Mouse (Mus musculus) forebrain, embryonic 10.5 days (tissue): ENCODE measurements around the gene Srsf2. TPM values are rescaled to one million over a fixed set of nuclear protein-coding genes. Genes with fewer than 3 reads are reported as not detected.
"Not testable (repeated sequence)": the region's sequence is repeated elsewhere in the genome, so short reads cannot be mapped to it uniquely, and the experiment has no call there.

ENCODE experiments used
- DNase-seq: peaks from one replicate; pipeline ENCODE4 v3.0.0-alpha.2; 2017; ENCODE audit warnings: low spot score; ENCODE audit errors: extremely low spot score
- H3K27ac ChIP-seq: fragments of 300-500 bp; sonication (generic); 2 replicates; pipeline ENCODE4 v1.5.1; 2016; ENCODE audit warnings: mild to moderate bottlenecking
- H3K27me3 ChIP-seq: fragments of 300-500 bp; sonication (generic); 2 replicates; pipeline ENCODE4 v1.6.1; 2016; ENCODE audit warnings: mild to moderate bottlenecking; ENCODE audit not compliant: poor library complexity, severe bottlenecking
- H3K36me3 ChIP-seq: fragments of 300-500 bp; sonication (generic); replicated peaks from 2 replicates; pipeline ENCODE4 v1.6.1; 2016; ENCODE audit warnings: mild to moderate bottlenecking, moderate library complexity
- H3K4me1 ChIP-seq: fragments of 300-500 bp; sonication (generic); 2 replicates; pipeline ENCODE4 v1.6.1; 2016
- H3K4me3 ChIP-seq: fragments of 300-500 bp; sonication (generic); 2 replicates; pipeline ENCODE4 v1.5.1; 2016; ENCODE audit warnings: mild to moderate bottlenecking, moderate library complexity
- H3K9me3 ChIP-seq: fragments of 300-500 bp; sonication (generic); 2 replicates; pipeline ENCODE4 v1.6.1; 2016; ENCODE audit warnings: mild to moderate bottlenecking, moderate library complexity
- WGBS: fragments of 180-500 bp; shearing (Covaris S2); methylation state at CpG from one replicate; pipeline ENCODE4 v1.1.7; 2016; 5-methylcytosine and 5-hydroxymethylcytosine counted together
- polyA plus RNA-seq: library from polyadenylated mRNA; unstranded; fragments of >200 nt; fragmentation: Nextera tagmentation; extraction: Ambion mirVana; gene quantifications from 2 replicates; pipeline ENCODE4 v1.2.1, GENCODE M21; 2016

The Srsf2 gene
- polyA plus RNA-seq, 1 experiment from 2014 or later: 901 TPM

DNA sequence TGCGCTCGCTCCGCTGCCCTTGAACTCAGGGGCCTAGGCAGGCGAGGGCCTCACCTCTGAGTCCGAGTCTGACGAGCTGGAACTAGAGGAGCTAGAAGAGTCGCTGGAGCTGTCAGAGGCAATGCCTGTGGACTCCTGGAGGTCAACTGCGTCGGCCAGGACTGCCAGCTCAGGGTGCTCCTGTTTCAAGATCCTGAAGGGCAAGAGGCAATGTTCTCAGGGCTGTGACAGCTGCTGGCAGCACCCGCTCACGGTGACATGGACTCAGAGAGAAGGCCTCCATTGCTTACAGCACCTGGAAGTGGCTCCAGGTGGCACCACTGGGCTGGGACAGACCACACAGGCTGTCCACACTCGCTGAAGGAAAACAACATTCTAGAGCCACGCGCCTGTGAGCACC, 14.0 kb downstream of the Srsf2 start:
- no peak for DNase-seq
- Histone ChIP-seq H3K9me3 (no peaks in the 10 kb centered on the region), H3K4me3 (no peak overlapping the region), H3K4me1 (peaks cover 44% of the 10 kb centered on the region), H3K36me3 (peaks cover 77% of the 10 kb centered on the region), H3K27ac (no peak overlapping the region), H3K27me3 (no peaks in the 10 kb centered on the region)
- WGBS: 92% methylated on average over 14 of the region's 14 CpGs

DNA sequence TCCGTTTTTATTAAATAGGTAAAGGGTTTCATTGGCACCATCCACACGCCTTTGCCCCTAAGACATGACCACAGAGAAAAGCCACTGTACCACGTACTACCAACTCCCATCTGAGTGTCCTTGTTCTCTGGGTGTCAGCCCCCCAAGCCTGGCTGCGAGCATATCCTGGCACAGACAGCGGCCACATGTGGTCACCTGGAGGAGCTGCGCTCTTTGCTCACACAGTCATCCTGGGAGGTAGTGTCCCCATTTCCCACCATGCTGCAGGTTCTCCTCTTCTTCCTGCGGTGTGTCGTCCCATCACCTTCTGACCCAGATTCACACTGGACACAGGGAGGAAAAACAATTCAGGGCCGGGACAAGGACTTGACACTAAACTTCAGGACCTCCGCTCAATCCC, 15.5 kb downstream of the Srsf2 start:
- no peaks in the 10 kb centered on the region for H3K9me3 ChIP-seq
- H3K4me3 ChIP-seq: 0 out of 2 replicates have a peak overlapping the region, but pooled peaks have one; percentile 6
- no peak overlapping the region for H3K27ac ChIP-seq
- no peaks in the 10 kb centered on the region for H3K27me3 ChIP-seq
- H3K4me1 ChIP-seq: peaks cover 50% of the 10 kb centered on the region
- 95% methylated on average over 10 of the region's 10 CpGs for WGBS
- H3K36me3 ChIP-seq: peaks cover 92% of the 10 kb centered on the region
- no peak for DNase-seq

DNA sequence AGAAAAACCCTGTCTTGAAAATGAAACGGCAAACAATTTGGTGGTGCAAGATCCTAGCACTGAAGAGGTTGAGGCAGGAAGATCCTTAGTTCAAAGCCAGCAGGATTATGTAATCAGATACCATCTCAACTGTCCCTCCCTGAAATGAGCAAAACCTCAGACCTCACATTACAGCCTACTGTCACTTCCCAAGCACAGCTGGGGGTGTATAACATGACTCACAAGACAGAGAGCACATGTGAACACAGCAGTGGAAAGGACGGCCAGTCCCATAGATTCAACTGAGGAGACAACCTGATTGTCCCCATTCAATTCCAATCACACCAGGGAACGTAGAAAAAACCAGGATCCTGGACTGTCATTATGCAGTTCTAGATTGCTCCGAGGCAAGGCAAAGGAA, 16.6 kb downstream of the Srsf2 start:
- H3K4me1 ChIP-seq: peaks cover 41% of the 10 kb centered on the region
- H3K4me3 ChIP-seq: no peak overlapping the region
- WGBS: 89% methylated on average over 4 of the region's 4 CpGs
- H3K9me3 ChIP-seq: no peaks in the 10 kb centered on the region
- no peak for DNase-seq
- peaks cover 95% of the 10 kb centered on the region for H3K36me3 ChIP-seq
- H3K27ac ChIP-seq: no peak overlapping the region
- H3K27me3 ChIP-seq: no peaks in the 10 kb centered on the region

DNA sequence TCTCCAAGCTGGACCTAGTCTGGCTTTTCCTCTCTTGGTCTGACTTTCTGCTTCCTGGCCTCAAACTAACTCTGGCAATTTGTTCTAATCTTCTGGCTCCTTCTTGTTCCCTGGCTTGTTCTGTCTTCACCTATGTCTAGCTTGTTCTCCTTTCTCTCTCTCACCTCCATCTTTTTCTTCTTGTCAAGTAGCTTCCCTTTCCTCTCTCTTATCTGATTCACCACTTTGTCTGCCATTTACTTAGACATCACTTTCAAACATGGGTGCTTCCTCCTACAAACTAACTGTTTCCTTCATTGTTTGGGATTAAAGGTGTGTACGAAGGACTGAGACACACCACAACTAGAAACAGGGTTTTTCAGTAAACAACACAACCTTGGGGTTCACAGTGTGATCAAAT, 17.9 kb downstream of the Srsf2 start:
- Histone ChIP-seq H3K27ac (no peak overlapping the region), H3K27me3 (no peaks in the 10 kb centered on the region), H3K4me3 (no peak overlapping the region), H3K4me1 (peaks cover 28% of the 10 kb centered on the region), H3K36me3 (peaks cover 89% of the 10 kb centered on the region), H3K9me3 (no peaks in the 10 kb centered on the region)
- DNase-seq: no peak
- WGBS: 96% methylated on average over 1 of the region's 1 CpGs

DNA sequence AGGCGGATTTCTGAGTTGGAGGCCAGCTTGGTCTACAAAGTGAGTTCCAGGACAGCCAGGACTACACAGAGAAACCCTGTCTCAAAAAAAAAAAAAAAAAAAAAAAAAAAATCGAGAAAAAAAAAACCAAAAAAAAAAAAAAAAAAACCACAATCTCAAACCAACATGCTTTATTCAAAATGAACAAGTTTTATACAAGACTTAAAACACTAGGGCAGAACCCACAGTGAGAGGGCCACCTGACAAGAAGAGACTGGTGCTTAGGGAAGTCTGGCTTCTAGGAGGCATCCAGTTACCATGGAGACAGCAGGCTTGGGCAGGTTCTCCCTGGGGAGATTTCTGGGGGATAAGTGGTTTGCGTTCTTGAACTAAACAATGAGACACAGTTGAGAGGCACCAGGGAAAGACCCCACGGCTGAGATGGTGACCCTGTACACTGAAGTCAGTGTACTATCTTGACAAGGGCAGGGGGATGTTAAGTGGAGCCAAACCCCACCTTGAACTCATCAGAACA, 20.7 kb downstream of the Srsf2 start:
- Histone ChIP-seq H3K4me1 (peaks cover 38% of the 10 kb centered on the region), H3K36me3 (peaks cover 65% of the 10 kb centered on the region), H3K27ac (0 out of 2 replicates have a peak overlapping the region, but pooled peaks have one; percentile 17), H3K4me3 (no peak overlapping the region), H3K27me3 (0 out of 2 replicates have a peak, but pooled peaks cover 4% of the 10 kb centered on the region), H3K9me3 (no peaks in the 10 kb centered on the region)
- WGBS: 42% methylated on average over 4 of the region's 4 CpGs
- no peak for DNase-seq

DNA sequence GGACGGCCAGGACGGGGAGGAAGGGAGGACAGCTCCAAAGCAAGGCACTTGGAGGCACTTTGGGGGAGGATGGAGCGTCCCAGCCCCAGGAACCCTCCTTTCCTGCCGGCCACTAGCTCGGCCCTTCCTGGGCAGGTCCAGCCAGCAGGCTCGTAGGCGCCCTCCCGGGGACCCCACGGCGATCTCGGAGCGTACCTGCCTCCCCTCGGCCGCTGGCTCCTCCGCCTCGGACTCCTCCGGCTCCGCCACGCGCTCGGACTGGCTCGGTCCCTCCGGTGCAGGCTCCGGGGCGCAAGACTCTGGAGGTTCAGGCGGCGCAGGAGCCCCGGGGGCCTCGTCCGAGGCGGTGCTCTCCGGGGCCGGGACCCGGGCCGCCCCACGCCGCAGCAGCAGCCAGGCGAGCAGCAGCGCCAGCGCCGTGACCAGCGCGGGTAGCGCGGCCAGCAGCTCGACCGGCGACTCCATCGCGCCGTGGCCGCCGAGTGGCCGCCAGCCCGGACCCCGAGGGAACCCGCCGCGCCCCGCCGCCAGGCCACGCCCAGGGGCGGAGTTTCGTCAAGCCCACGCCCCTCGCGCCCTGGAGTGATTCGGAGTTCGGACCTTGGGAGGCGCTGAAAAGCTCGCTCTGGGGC, 25.2 kb downstream of the Srsf2 start, which contains the start of gene Mxra7:
TSS of gene Mxra7 (minus strand) at position 513 of the 632 bp plus-strand sequence.
- Histone ChIP-seq H3K9me3 (no peaks in the 10 kb centered on the region), H3K27ac (peak within 1 kb of the TSS; percentile 92), H3K36me3 (peaks cover 19% of the 10 kb centered on the region), H3K4me1 (peaks cover 54% of the 10 kb centered on the region), H3K4me3 (peak within 1 kb of the TSS; percentile 85), H3K27me3 (peaks cover 9% of the 10 kb centered on the region; the same call in 1 of the 2 replicates)
- under 1% methylated on average over 71 of the region's 71 CpGs for WGBS
- DNase-seq: peak; percentile 77

DNA sequence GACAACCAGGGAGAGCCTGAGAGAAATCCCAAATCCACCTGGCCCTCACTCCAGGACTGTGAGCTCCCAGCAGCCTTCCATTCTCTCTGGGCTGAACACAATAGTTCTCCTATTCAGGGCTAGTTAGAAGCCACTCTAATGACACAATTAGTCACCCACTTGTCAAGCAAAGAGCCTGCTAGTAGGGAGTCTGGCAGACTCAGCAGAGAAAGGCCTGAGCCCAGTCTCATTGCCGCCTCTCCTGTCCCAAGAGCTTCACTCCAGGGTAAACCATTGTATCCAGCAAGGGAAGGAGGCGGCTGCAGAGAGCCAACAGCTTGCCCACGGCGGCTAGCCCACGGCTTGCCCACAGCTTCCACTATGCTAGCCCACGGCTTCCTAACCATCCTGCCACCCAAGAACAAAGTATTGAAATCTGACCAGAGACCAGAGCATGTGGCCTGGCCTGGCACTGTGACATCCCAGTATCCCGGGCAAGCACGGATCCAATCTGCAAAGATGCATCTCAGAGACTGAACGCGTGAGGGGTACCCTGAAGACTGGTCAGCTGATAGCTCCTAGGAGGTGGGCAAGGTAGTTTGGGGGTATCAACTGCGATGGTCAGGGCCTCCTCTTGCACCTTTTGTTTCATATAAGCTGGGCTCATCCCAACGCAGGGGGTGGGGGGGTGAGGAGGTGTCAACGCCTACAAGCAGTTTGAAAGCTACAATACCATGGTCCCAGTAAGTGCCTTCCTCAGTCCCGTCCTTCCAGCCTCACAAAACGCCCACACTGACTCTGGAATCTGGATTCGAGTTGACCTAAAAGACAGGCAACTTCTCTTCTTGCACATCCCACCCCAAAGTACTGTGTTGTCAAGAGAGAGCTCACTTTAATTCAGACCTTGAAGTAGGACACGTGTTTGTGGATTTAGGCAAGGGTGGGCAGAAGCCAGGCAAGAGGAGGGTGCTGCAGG, 26.1 kb downstream of the Srsf2 start:
- peaks cover 57% of the 10 kb centered on the region for H3K4me1 ChIP-seq
- H3K27me3 ChIP-seq: peaks cover 9% of the 10 kb centered on the region; the same call in 1 of the 2 replicates
- H3K4me3 ChIP-seq: peak overlapping the region; percentile 85
- DNase-seq: no peak
- no peaks in the 10 kb centered on the region for H3K9me3 ChIP-seq
- peak overlapping the region; percentile 92 for H3K27ac ChIP-seq
- WGBS: 10% methylated on average over 17 of the region's 17 CpGs
- peaks cover 16% of the 10 kb centered on the region for H3K36me3 ChIP-seq

DNA sequence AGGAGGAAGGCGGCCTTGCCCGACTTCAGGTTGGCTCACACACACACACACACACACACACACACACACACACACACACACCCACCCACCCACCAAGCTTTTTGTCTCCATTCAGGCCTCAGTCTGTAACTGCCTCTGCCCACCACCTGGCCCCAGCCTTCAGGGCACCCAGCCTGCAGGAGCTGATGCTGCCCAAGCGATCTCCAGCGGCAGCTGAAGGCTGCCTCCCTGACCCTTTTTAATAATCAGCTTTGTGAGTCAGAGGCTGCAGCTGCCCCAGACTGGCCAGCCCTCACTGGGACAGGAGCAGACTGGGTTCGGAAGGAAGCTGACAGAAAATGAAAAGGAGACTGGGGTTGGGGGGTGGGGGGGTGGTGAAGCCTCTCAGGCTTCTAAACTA, 27.7 kb downstream of the Srsf2 start:
- DNase-seq: no peak
- Histone ChIP-seq H3K36me3 (peaks cover 3% of the 10 kb centered on the region; the same call in 1 of the 2 replicates), H3K27me3 (peaks cover 9% of the 10 kb centered on the region; the same call in 1 of the 2 replicates), H3K4me1 (peaks cover 73% of the 10 kb centered on the region), H3K9me3 (no peaks in the 10 kb centered on the region), H3K27ac (peak overlapping the region; percentile 92), H3K4me3 (peak overlapping the region; percentile 16)
- whole genome bisulfite sequencing: 72% methylated on average over 5 of the region's 5 CpGs

DNA sequence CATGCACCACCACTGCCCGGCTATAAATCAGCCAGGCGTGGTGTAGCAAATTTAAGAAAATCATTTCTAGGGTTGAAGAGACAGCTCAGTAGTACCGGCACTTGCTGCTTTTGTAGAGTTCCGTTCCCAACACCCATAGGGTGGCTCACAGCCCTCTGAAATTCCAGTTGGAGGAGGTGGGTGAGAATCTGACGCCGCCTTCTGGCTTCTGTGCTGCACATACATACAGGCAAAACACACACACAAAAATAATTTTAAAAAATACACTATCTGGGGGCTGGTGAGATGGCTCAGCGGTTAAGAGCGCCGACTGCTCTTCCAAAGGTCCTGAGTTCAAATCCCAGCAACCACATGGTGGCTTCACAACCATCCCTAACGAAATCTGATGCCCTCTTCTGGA, 29.0 kb downstream of the Srsf2 start:
- not testable (repeated sequence) for H3K27ac ChIP-seq, H3K9me3 ChIP-seq, DNase-seq, H3K4me3 ChIP-seq, H3K36me3 ChIP-seq, H3K27me3 ChIP-seq
- WGBS: 95% methylated on average over 10 of the region's 10 CpGs
- peaks cover 76% of the 10 kb centered on the region for H3K4me1 ChIP-seq

DNA sequence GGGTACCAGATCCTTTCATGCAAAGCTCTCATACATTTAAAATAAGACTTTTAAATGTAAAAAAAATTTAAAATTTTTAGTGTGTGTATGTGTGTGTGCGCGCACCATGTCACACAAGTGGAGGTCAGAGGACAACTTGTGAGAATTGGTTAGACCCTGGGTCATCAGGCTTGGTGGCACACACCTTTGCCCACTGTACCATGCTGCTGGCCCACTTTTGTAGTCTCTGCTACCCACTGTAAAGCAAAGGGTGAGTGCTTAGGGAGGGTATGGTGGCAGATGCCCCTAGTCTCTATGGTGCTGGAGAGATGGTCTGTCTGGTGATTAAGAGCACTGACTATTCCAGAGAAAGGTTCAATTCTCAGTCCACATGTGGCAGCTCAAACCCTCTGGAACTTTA, 29.6 kb downstream of the Srsf2 start:
- no peak overlapping the region for H3K4me3 ChIP-seq
- 98% methylated on average over 2 of the region's 2 CpGs for WGBS
- H3K4me1 ChIP-seq: peaks cover 70% of the 10 kb centered on the region
- H3K27ac ChIP-seq: no peak overlapping the region
- no peak for DNase-seq
- peaks cover 9% of the 10 kb centered on the region; the same call in 1 of the 2 replicates for H3K27me3 ChIP-seq
- no peaks in the 10 kb centered on the region for H3K36me3 ChIP-seq
- H3K9me3 ChIP-seq: no peaks in the 10 kb centered on the region

DNA sequence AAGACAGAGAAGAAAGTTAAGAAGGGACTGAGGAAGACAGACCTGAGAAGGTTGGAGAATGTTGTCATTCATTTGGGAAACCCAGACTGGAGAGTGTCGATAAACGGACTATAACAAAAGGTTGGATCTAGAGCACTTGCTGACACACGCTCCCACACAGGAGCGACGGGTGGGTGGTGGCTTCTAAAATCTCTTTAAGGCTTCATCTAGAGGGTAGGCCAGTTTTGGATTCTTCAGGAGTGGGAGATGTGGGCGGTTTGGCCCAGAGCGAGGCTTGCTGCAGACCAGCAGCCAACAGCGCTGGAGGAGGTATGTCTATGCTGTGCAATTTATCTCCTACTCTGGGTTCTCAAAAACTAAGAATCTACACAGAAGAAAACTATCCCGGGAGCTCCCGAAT, 30.3 kb downstream of the Srsf2 start:
- Histone ChIP-seq H3K4me3 (no peak overlapping the region), H3K27ac (no peak overlapping the region), H3K9me3 (no peaks in the 10 kb centered on the region), H3K27me3 (peaks cover 9% of the 10 kb centered on the region; the same call in 1 of the 2 replicates), H3K36me3 (no peaks in the 10 kb centered on the region), H3K4me1 (peaks cover 64% of the 10 kb centered on the region)
- no peak for DNase-seq
- WGBS: 93% methylated on average over 10 of the region's 10 CpGs

DNA sequence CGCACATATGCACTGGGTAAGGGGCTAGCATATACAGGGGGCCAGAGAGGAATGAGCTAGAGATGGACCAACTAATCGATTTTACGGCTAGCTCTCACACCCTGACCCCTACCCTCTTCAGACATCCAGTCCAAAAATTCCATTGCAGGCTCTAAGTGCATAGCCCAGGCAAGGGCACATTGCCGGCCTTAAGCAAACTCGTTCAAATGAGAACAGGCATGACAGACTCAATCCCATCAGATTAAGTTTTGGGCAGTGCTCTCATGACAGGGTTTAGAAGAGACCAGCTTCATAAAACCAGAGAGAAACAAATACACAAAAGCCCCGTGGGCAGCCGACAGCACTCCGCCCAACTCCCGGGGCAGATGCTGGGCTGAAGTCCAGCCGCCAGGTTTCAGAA, 30.7 kb downstream of the Srsf2 start:
- H3K4me3 ChIP-seq: no peak overlapping the region
- H3K4me1 ChIP-seq: peaks cover 61% of the 10 kb centered on the region

More for the DNA sequence above, 30.7 kb downstream of the Srsf2 start:
- H3K27ac ChIP-seq: peak overlapping the region; percentile 25; the same call in 1 of the 2 replicates
- no peaks in the 10 kb centered on the region for H3K9me3 ChIP-seq
- H3K36me3 ChIP-seq: no peaks in the 10 kb centered on the region
- peaks cover 5% of the 10 kb centered on the region; the same call in 1 of the 2 replicates for H3K27me3 ChIP-seq
- WGBS: 76% methylated on average over 10 of the region's 10 CpGs
- DNase-seq: no peak
